Mouse (Mus musculus) embryonic facial prominence, embryonic 11.5 days (tissue): ENCODE measurements at regions not wholly inside any gene's neighbourhood (a gene's known extent, or its start where the extent isn't known, plus 50 kb on each side); places are given as distances from the start of the nearest gene placed in this dataset.

ENCODE experiments used
- ATAC-seq: fragments of 200-750 bp; cut with Nextera tagmentation; replicated peaks from 2 replicates; pipeline ENCODE4 v1.8.0; 2017; ENCODE audit warnings: low read depth; ENCODE audit not compliant: insufficient number of reproducible peaks, low FRiP score, low TSS enrichment
- DNase-seq: peaks from one replicate; pipeline ENCODE4 v3.0.0-alpha.2; 2015; ENCODE audit warnings: low spot score
- H3K27ac ChIP-seq: fragments of 300-500 bp; sonication (generic); replicated peaks from 2 replicates; pipeline ENCODE4 v1.5.1; 2014; ENCODE audit warnings: mild to moderate bottlenecking, low read depth, low read length, control low read depth
- H3K27me3 ChIP-seq: fragments of 300-500 bp; sonication (generic); 2 replicates; pipeline ENCODE4 v1.6.1; 2014; ENCODE audit warnings: mild to moderate bottlenecking, low read length, moderate library complexity, mixed read lengths; ENCODE audit not compliant: control insufficient read depth, insufficient read depth
- H3K36me3 ChIP-seq: fragments of 300-500 bp; sonication (generic); replicated peaks from 2 replicates; pipeline ENCODE4 v1.6.1; 2014; ENCODE audit warnings: low read depth, mild to moderate bottlenecking, low read length, moderate library complexity, mixed read lengths; ENCODE audit not compliant: control insufficient read depth, insufficient read depth
- H3K4me1 ChIP-seq: fragments of 300-500 bp; sonication (generic); 2 replicates; pipeline ENCODE4 v1.6.1; 2014; ENCODE audit warnings: low read length, mixed read lengths; ENCODE audit not compliant: control insufficient read depth, insufficient read depth
- H3K4me2 ChIP-seq: fragments of 300-500 bp; sonication (generic); 2 replicates; pipeline ENCODE4 v1.6.1; 2014; ENCODE audit warnings: low read depth, mild to moderate bottlenecking, control low read depth, low read length, moderate library complexity
- H3K4me3 ChIP-seq: fragments of 300-500 bp; sonication (generic); 2 replicates; pipeline ENCODE4 v1.5.1; 2014; ENCODE audit warnings: low read depth, low read length, control low read depth
- H3K9ac ChIP-seq: fragments of 300-500 bp; sonication (generic); replicated peaks from 2 replicates; pipeline ENCODE4 v1.6.1; 2014; ENCODE audit warnings: mild to moderate bottlenecking, control low read depth, low read length
- H3K9me3 ChIP-seq: fragments of 300-500 bp; sonication (generic); replicated peaks from 2 replicates; pipeline ENCODE4 v1.6.1; 2016; ENCODE audit warnings: mild to moderate bottlenecking, low read length, inconsistent platforms, mixed read lengths; ENCODE audit not compliant: control insufficient read depth
- WGBS: fragments of 180-500 bp; shearing (Covaris S2); extraction: QIAGEN DNeasy Blood & Tissue Kit; methylation state at CpG from one replicate; pipeline ENCODE4 v1.1.7; 2014; 5-methylcytosine and 5-hydroxymethylcytosine counted together

- no peaks in the 10 kb centered on the region for H3K27me3 ChIP-seq
- H3K4me3 ChIP-seq, result no peak overlapping the region
- no peaks in the 10 kb centered on the region; the same call in 1 of the 2 replicates for H3K4me1 ChIP-seq
- H3K4me2 ChIP-seq, result no peak overlapping the region
- H3K9ac ChIP-seq, result no peak overlapping the region
- DNase-seq (no peak), ATAC-seq (no peak)
- H3K9me3 ChIP-seq, result no peaks in the 10 kb centered on the region
- no peak overlapping the region for H3K27ac ChIP-seq
- H3K36me3 ChIP-seq, result no peaks in the 10 kb centered on the region
- WGBS, result 64% methylated on average over 5 of the region's 5 CpGs
Observed at GRCm38 (mm10) chr14:48841278-48841677, 167.7 kb upstream of the Otx2 start.

- no peaks in the 10 kb centered on the region for H3K9me3 ChIP-seq
- H3K4me3 ChIP-seq, result no peak overlapping the region
- no peaks in the 10 kb centered on the region for H3K27me3 ChIP-seq
- H3K36me3 ChIP-seq, result no peaks in the 10 kb centered on the region
- H3K27ac ChIP-seq, result no peak overlapping the region
- DNase-seq (no peak), ATAC-seq (no peak)
- H3K4me2 ChIP-seq, result no peak overlapping the region
- WGBS, result 30% methylated on average over 6 of the region's 6 CpGs
- H3K9ac ChIP-seq, result no peak overlapping the region
- H3K4me1 ChIP-seq, result no peaks in the 10 kb centered on the region; the same call in 1 of the 2 replicates
Observed at GRCm38 (mm10) chr14:48837181-48837580, 163.6 kb upstream of the Otx2 start.

- no peak overlapping the region for H3K4me3 ChIP-seq
- no peaks in the 10 kb centered on the region; the same call in 1 of the 2 replicates for H3K4me1 ChIP-seq
- no peak overlapping the region for H3K9ac ChIP-seq
- 15% methylated on average over 2 of the region's 2 CpGs for WGBS
- no peak overlapping the region for H3K27ac ChIP-seq
- H3K36me3 ChIP-seq, result no peaks in the 10 kb centered on the region
- no peaks in the 10 kb centered on the region for H3K9me3 ChIP-seq
- no peaks in the 10 kb centered on the region for H3K27me3 ChIP-seq
- ATAC-seq (no peak), DNase-seq (peak; percentile 60)
- H3K4me2 ChIP-seq, result no peak overlapping the region
Observed at GRCm38 (mm10) chr14:48836071-48836470, 162.5 kb upstream of the Otx2 start.

- Histone ChIP-seq H3K4me2 (no peak overlapping the region), H3K9me3 (no peaks in the 10 kb centered on the region), H3K4me3 (no peak overlapping the region), H3K27ac (no peak overlapping the region), H3K36me3 (no peaks in the 10 kb centered on the region), H3K4me1 (no peaks in the 10 kb centered on the region; the same call in 1 of the 2 replicates), H3K27me3 (no peaks in the 10 kb centered on the region), H3K9ac (no peak overlapping the region)
- DNase-seq, result no peak
- no peak for ATAC-seq
- 95% methylated on average over 2 of the region's 2 CpGs for WGBS
Observed at GRCm38 (mm10) chr14:48834416-48834815, 160.8 kb upstream of the Otx2 start.

GRCm38 (mm10) chr14:48826421-48826820 is 152.8 kb upstream of the Otx2 start:
- Histone ChIP-seq H3K9ac (no peak overlapping the region), H3K36me3 (no peaks in the 10 kb centered on the region), H3K4me1 (no peaks in the 10 kb centered on the region), H3K27me3 (no peaks in the 10 kb centered on the region), H3K4me2 (no peak overlapping the region), H3K4me3 (no peak overlapping the region), H3K9me3 (no peaks in the 10 kb centered on the region), H3K27ac (no peak overlapping the region)
- WGBS, result 63% methylated on average over 5 of the region's 5 CpGs
- DNase-seq (no peak), ATAC-seq (no peak)

- Histone ChIP-seq H3K27me3 (no peaks in the 10 kb centered on the region), H3K9me3 (no peaks in the 10 kb centered on the region), H3K9ac (no peak overlapping the region), H3K4me1 (no peaks in the 10 kb centered on the region), H3K36me3 (no peaks in the 10 kb centered on the region), H3K27ac (no peak overlapping the region), H3K4me2 (no peak overlapping the region), H3K4me3 (no peak overlapping the region)
- ATAC-seq, result no peak
- 63% methylated on average over 3 of the region's 3 CpGs for WGBS
- no peak for DNase-seq
Observed at GRCm38 (mm10) chr14:48824375-48824774, 150.8 kb upstream of the Otx2 start.

GRCm38 (mm10) chr14:48815941-48816340 is 142.3 kb upstream of the Otx2 start:
- no peaks in the 10 kb centered on the region for H3K36me3 ChIP-seq
- ATAC-seq (no peak), DNase-seq (no peak)
- no peaks in the 10 kb centered on the region for H3K9me3 ChIP-seq
- H3K4me2 ChIP-seq, result no peak overlapping the region
- H3K4me1 ChIP-seq, result no peaks in the 10 kb centered on the region
- H3K27me3 ChIP-seq, result no peaks in the 10 kb centered on the region
- H3K9ac ChIP-seq, result no peak overlapping the region
- 80% methylated on average over 3 of the region's 3 CpGs for WGBS
- no peak overlapping the region for H3K4me3 ChIP-seq
- no peak overlapping the region for H3K27ac ChIP-seq

GRCm38 (mm10) chr14:48815231-48815728 is 141.7 kb upstream of the Otx2 start:
- H3K27ac ChIP-seq, result no peak overlapping the region
- H3K9me3 ChIP-seq, result no peaks in the 10 kb centered on the region
- H3K9ac ChIP-seq, result no peak overlapping the region
- ATAC-seq, result no peak
- no peaks in the 10 kb centered on the region for H3K27me3 ChIP-seq
- no peaks in the 10 kb centered on the region for H3K4me1 ChIP-seq
- WGBS, result 36% methylated on average over 8 of the region's 8 CpGs
- DNase-seq, result peak; percentile 53
- H3K4me2 ChIP-seq, result no peak overlapping the region
- no peak overlapping the region for H3K4me3 ChIP-seq
- H3K36me3 ChIP-seq, result no peaks in the 10 kb centered on the region
